Mouse (Mus musculus): ENCODE measurements around the gene Trpm3.

Gene Trpm3

GRCm38 (mm10) chr19:23041483-23042167, 902.8 kb downstream of the Trpm3 start:
- no peaks in the 10 kb centered on the region; the same call in 1 of the 2 replicates for H3K27me3 ChIP-seq (ENCODE audit: control insufficient read depth, insufficient read depth, low read length, poor library complexity, severe bottlenecking)
- DNase-seq (ENCODE audit: low read depth, low spot score) = no peak
- no peaks in the 10 kb centered on the region for H3K36me3 ChIP-seq (ENCODE audit: control insufficient read depth, insufficient read depth, low read length, poor library complexity, severe bottlenecking)

GRCm38 (mm10) chr19:23042168-23042733, 903.4 kb downstream of the Trpm3 start:
- no peaks in the 10 kb centered on the region for H3K36me3 ChIP-seq (ENCODE audit: control insufficient read depth, insufficient read depth, low read length, poor library complexity, severe bottlenecking)
- DNase-seq (ENCODE audit: low read depth, low spot score) = no peak
- H3K27me3 ChIP-seq (ENCODE audit: control insufficient read depth, insufficient read depth, low read length, poor library complexity, severe bottlenecking) = no peaks in the 10 kb centered on the region; the same call in 1 of the 2 replicates

- DNase-seq (ENCODE audit: low read depth, low spot score) = no peak
- Histone ChIP-seq H3K27me3 (ENCODE audit: control insufficient read depth, insufficient read depth, low read length, poor library complexity, severe bottlenecking) (no peaks in the 10 kb centered on the region; the same call in 1 of the 2 replicates), H3K36me3 (ENCODE audit: control insufficient read depth, insufficient read depth, low read length, poor library complexity, severe bottlenecking) (no peaks in the 10 kb centered on the region)
Observed at GRCm38 (mm10) chr19:23043699-23044098, 904.9 kb downstream of the Trpm3 start.
